Mouse (Mus musculus): ENCODE data around the gene Lrrc15. TPM values are rescaled to one million over a fixed set of nuclear protein-coding genes. Genes with fewer than 3 reads are reported as not detected.

Gene Lrrc15
- polyA plus RNA-seq, 2 experiments from 2014 or later: not detected

DNA sequence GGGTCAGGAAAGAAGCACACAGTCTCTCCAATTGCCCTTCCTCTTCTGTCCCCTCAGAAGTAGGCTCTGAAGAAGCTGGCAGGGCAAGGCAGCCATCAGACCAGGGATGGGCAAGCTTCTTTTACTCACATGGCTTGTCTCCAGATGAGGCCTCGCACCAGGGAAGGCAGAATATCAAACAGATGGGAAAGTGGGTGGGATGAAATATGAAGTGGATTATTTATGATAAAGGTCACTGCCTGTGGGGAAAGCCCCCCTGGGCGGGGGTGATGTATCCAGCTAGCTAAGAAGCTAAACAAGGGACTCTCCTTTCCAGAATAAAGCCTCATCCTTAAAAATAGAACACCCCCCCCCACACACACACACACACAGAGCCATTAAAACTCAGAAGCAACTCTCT is 47.5 kb downstream of the Lrrc15 start:
- no peak for ATAC-seq

DNA sequence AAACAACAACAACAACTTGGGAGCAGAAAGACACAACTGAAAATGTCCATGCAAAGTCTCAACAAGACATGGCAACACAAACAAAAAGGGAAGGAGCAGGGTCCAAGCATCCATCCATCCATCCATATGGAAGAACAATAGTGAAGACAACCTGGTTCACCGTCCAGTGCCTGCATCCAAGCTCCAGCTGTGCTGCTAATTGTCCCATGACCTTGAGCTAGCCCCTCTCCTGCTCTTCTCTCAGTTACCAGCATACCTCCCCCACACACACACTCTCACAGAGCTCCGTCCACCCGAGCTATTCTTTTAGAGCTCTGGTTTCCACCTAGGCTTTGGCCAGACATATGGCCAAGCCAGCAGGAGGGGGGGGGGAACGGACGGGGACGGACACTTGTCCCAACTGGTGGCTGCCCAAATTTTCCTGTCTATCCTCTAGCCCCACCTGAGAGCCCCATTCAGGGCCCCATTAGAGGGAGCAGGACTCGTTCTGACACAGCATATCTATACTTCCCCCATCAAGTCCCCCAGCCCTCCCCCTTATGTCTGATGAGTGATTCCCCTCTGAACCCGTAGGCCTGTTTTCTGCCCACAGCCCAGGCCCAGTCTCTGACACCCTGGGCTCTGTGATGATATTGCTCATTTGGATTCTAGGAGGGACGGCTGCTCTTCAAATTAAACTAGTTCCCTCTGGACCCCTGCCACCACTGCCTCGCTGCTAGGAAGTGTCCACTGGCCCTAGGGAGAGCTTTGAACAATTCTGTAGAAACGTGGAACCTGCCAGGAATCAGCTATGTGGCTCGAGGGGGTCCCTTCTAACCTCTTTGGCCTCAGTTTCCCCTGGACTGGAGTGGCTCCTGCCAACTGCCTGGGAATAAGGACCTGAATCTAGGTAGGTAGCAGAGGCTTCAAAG is 48.2 kb downstream of the Lrrc15 start:
- no peak for ATAC-seq

DNA sequence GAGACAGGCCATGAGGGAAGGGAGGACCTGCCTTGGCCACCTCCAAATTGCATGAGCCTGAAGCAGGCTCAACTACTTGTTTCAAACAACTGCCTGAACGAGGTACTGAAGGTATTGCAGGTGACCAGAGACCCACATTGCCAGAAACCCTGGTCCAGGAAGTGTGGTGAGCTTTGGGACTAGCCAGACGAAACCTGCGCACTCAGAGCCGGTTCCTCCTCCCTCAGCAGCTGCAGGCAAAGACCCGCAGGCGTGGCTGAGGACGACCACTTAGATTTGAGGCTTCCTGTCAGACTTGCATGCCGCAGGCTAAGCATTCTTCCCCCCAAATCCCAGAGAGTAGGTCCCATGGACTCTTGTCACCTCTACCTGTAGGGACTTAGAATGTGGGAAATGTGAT is 49.0 kb downstream of the Lrrc15 start:
- ATAC-seq: peak; percentile 30

DNA sequence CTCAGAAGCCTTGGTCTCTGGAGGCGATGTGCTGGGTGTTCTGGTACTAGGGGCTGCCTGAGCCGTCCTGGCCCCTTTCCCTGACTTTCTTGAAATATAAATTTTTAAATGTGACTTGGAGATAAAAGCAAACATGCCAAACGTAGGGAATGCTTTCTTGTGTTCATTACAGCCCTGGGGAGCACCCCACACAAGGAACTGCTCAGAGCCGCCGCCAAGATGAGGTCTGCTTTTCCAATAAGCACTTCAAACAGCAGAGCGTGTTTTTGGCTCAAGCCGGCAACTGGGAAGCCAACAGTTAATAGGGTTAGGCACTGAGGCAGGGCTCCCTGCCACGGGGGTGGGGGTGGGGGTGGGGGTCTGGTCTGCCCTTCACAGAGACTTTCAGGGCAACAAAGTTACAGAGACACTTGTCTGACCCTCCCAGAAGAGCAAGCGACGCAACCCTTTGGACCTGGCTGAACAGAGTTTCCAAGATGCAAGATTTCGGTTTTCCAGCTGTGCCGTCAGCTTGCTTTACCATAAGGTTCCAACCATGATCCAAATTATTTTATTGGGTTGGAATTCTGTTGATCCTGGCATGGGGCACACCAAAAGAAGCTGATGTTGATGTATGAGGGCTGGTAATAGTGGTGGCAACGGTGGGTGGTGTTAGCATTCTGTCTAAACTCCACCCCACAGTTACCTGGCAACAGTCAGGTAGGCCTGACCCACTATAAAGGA is 51.0 kb downstream of the Lrrc15 start:
- no peak for ATAC-seq

DNA sequence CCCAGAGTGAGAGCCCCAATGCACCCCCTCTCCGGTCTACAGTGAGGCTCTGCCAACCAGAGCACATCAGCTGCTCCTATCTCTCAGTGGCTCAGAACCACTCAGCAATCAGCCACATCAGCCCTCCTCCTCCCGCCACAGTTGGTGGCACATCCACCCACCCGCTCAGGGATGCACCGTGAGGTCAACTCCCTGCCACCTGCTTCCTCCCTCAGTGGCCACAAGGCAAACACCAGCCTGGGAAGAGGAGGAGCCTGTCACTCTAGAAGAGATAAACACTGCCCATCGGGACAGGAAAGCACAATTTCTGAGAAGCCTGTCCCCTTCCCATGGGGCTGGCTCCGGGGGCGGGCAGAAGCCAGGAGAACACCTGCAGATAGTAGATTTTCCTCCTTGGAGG is 55.7 kb downstream of the Lrrc15 start:
- no peak for ATAC-seq

DNA sequence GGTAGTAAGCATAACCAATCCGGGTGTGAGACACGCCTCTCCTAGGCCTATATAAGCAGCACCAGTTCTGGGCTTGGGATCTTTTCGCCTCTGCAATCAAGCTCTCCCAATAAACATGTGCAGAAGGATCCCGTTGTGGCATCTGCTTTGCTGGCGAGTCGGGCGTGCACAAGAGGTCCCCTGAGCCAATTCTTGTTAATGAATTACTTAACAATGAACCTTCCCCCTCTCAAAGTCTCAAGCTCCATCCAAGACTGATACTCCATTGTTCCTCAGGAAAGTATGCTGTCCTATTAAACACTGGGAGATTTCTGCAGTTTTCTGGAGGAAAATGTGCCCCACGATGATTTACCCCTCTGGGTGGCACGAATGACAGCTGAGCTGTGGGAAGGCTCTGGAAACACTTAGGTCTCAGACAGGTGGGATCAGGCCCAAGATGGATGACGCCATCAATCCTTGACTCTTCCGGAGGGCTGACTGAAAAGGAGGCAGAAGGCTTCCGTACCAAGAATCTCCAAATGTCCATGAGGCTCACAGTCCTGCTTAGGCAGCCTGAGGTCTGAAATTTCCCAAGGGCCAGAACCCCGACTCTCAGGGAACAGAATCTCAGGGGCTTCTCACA is 61.8 kb downstream of the Lrrc15 start:
- no peak for ATAC-seq

Other genes with a start within 250 kb of the Lrrc15 start
- not detected for gene Hes1, start 218.9 kb downstream of the Lrrc15 start, polyA plus RNA-seq (2017; shearing (Covaris generic))
- gene Cpn2, start 15.8 kb downstream of the Lrrc15 start, polyA plus RNA-seq (2017; shearing (Covaris generic)): not detected
- not detected for gene Gp5, start 27.5 kb upstream of the Lrrc15 start, polyA plus RNA-seq (2017; shearing (Covaris generic))
- 10 to 100 TPM in 1 of 2 experiments, 1 to 10 TPM in 1; 8.3 to 12.4 TPM for gene Atp13a3, start 122.7 kb upstream of the Lrrc15 start, polyA plus RNA-seq (2017; shearing (Covaris generic))

Measured in activated CD4-positive, CD25-positive, alpha-beta regulatory T cell, adult 4 months (primary cell).